Mouse (Mus musculus): ENCODE results near the gene Sft2d2. TPM values are rescaled to one million over a fixed set of nuclear protein-coding genes. Genes with fewer than 3 reads are reported as not detected.

The Sft2d2 gene
- polyA plus RNA-seq, 1 experiment, result 4.6 TPM

- no peak for TF ChIP-seq GATA1 (IDR thresholded peaks at IDR 0.05; ENCODE audit: low read length)
These were observed 20.1 kb downstream of the Sft2d2 start for GRCm38 (mm10) chr1:165174059-165174616.

GRCm38 (mm10) chr1:165171277-165171676 lies 23.0 kb downstream of the Sft2d2 start:
- no peak for TF ChIP-seq GATA1 (IDR thresholded peaks at IDR 0.05; ENCODE audit: low read length)

DNA sequence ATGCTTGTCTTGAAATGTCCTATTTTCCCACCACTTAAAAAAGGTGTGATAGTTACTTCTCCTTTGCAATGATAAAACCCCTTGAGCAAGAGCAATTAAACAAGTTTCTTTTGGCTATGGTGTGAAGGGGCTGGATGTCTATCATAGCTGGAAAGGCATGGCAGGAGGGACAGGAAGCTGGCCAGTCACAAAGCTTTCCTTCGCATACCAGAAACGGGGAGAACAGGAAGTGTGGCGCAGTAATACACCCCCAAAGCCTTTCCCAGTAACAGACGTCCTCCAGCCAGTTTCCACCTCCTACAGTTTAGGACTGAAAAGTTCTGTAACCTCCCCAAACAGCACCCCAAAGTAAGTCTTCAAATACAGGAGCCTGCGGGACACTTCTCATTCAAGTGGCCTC lies 24.1 kb downstream of the Sft2d2 start:
- no peak for TF ChIP-seq GATA1 (IDR thresholded peaks at IDR 0.05; ENCODE audit: low read length)

DNA sequence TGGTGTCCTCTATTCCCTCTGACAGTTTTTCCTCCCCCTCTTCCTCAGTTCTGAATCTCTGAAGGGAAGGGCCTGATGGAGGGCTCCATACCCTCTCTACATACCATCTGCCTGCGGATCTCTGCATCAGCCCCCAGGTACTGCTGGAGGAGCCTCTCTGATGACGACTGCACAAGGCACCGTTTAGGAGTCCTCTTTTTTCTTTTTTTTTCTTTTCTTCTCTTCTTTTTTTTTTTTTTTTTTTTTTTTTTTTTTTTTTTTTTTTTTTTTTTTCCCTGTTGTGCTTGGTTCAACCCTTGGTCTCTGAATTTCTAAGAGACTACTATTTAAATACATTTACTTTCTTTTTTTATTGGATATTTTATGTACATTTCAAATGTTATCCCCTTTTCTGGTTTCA lies 24.8 kb downstream of the Sft2d2 start:
- no peak for TF ChIP-seq GATA1 (IDR thresholded peaks at IDR 0.05; ENCODE audit: low read length)

DNA sequence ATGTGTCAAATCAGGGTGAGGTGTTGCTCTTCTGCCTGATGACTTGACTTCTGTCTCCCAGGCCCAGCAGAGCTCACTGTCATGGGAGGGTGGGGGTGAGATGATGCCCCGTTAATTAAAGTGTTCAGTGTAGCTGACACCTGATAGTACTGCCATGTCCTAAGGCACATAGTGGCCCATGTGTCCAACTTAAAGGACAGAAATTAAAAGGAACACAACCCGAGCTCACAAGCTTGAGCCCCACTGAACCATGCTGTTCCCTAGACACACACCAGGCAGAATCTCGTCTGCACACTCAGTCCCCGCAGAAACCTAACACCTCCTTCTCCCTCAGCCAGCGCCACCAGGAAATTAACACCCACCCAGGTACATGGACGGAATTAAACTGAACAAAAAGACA lies 29.3 kb downstream of the Sft2d2 start:
- no peak for TF ChIP-seq GATA1 (IDR thresholded peaks at IDR 0.05; ENCODE audit: low read length)

- TF ChIP-seq GATA1 (IDR thresholded peaks at IDR 0.05; ENCODE audit: low read length), result no peak
These were observed 33.4 kb downstream of the Sft2d2 start, which contains the start of gene Tbx19 for GRCm38 (mm10) chr1:165160723-165161405. Tbx19 (minus strand) TSS chr1:165160773.

DNA sequence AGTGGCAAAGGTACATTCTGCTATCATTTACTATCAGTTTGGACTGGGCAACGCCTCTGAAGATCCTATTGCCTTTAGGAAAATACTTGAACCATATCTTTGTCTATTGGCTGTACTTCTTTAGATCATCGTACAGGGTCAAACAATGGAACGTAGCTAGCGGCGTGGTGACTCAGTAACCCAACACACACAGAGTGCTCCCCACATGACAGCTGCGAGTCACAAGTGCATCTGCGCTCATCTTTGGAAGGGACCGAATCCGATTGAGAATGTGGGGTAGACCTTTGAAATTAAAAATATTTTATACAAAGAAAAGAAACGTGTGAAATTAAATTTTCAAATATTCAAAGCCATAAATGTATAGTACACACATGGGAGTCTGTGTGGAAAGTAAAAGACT lies 35.4 kb downstream of the Sft2d2 start:
- TF ChIP-seq GATA1 (IDR thresholded peaks at IDR 0.05; ENCODE audit: low read length), result no peak

DNA sequence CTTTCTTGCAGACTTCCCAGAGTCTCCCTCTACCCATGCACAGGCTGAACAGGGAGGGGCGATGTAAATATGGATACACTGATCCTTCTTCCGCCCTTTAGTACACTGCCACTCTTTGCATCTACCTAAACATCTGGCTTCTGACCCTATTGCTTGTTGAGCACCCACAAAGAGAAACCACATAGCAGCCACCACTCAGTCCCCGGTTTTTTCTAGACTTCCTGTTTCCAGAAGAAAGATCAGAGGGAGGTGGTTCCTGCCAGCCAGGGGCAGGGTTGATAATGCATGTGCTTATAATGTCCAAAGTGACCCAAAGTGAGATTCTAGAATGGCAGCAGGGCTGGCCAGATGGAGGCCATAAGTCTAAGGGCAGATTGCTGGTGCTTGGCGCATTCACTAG lies 40.1 kb downstream of the Sft2d2 start:
- no peak for TF ChIP-seq GATA1 (IDR thresholded peaks at IDR 0.05; ENCODE audit: low read length)

DNA sequence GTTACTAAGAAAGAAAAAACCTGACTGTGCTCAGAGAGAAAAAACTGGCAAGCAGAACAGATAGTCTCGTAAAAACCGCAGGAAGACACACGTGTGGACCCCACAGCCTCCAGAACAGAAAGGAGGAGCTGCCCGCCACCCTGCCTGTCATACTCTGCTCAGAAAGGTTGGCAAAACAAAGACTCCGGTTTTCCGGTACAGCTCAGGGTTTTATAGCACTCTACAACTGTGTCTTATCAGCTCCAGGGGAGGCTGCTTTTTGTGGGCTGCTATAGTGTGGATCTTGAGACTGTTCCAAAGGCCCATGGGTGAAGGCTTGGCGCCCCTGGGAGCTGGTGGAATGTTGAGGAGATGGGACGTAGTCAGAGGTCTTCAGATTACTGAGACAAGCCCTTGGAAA lies 43.0 kb downstream of the Sft2d2 start:
- no peak for TF ChIP-seq GATA1 (IDR thresholded peaks at IDR 0.05; ENCODE audit: low read length)

- TF ChIP-seq GATA1 (IDR thresholded peaks at IDR 0.05; ENCODE audit: low read length), result no peak
These were observed 51.8 kb downstream of the Sft2d2 start for GRCm38 (mm10) chr1:165142343-165142916.

- TF ChIP-seq GATA1 (IDR thresholded peaks at IDR 0.05; ENCODE audit: low read length), result no peak
These were observed 54.0 kb downstream of the Sft2d2 start for GRCm38 (mm10) chr1:165140227-165140626.

GRCm38 (mm10) chr1:165133858-165134257 lies 60.4 kb downstream of the Sft2d2 start:
- TF ChIP-seq GATA1 (IDR thresholded peaks at IDR 0.05; ENCODE audit: low read length), result no peak

- no peak for TF ChIP-seq GATA1 (IDR thresholded peaks at IDR 0.05; ENCODE audit: low read length)
These were observed 61.0 kb downstream of the Sft2d2 start for GRCm38 (mm10) chr1:165133279-165133678.

DNA sequence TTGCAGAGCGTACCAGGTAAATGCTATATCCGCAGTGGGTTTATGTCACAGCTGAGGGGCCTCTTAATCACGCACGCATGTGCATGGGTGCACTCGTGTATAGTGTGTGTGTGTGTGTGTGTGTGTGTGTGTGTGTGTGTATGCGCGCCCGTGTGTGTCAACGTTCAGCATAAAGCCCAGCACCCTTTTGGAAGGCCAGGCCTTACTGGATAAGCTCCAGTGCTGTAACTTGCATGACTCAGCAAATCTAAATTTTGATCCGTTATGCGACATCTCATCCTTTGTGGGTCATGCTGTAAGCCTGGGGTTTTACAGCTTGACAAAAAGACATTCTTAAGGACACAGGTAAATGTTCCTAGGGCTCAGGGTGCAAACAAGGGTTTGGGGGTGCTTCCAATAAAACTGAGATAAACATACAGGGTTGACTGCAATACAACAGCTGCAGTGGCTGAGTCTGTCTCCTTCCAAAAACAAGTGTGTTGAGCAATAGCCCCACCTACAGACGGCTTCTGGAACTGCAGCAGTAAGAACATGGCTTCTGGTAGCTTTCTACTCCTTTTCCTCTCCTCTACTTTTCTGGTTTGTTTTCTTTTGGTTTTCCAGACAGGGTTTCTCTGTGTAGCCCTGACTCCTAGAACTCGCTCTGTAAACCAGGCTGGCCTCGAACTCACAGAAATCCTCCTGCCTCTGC lies 61.9 kb downstream of the Sft2d2 start:
- no peak for TF ChIP-seq GATA1 (IDR thresholded peaks at IDR 0.05; ENCODE audit: low read length)

GRCm38 (mm10) chr1:165129573-165129972 lies 64.7 kb downstream of the Sft2d2 start:
- no peak for TF ChIP-seq GATA1 (IDR thresholded peaks at IDR 0.05; ENCODE audit: low read length)

Other genes with a start within 250 kb of the Sft2d2 start
- not detected in 2 replicates for gene Tbx19, start 33.7 kb downstream of the Sft2d2 start, polyA plus RNA-seq (2012)
- 16.0 and 18.8 TPM in 2 replicates for gene Tiprl, start 42.6 kb upstream of the Sft2d2 start, polyA plus RNA-seq (2012)
- not detected in 2 replicates for gene Gpr161, start 101.4 kb upstream of the Sft2d2 start, polyA plus RNA-seq (2012)

Data from G1E-ER4 (cell line).